Mouse (Mus musculus) WW6 (cell line): ENCODE measurements around the gene Thumpd3.

ENCODE experiments used
- DNase-seq: peaks from one replicate; pipeline ENCODE4 v3.0.0-alpha.2; 2013; ENCODE audit warnings: low read depth, low spot score

Thumpd3 gene

GRCm38 (mm10) chr6:113036463-113037175 is 9.4 kb upstream of the Thumpd3 start:
- DNase-seq = no peak

- peak; percentile 58 for DNase-seq
These were observed 7.9 kb upstream of the Thumpd3 start for GRCm38 (mm10) chr6:113037946-113038734.

- no peak for DNase-seq
These were observed 7.3 kb upstream of the Thumpd3 start for GRCm38 (mm10) chr6:113038735-113039058.

GRCm38 (mm10) chr6:113040319-113040718 is 5.7 kb upstream of the Thumpd3 start:
- DNase-seq = no peak

GRCm38 (mm10) chr6:113041215-113041990 is 4.6 kb upstream of the Thumpd3 start:
- DNase-seq = no peak

- peak; percentile 29 for DNase-seq
These were observed 450 bp upstream of the Thumpd3 start for GRCm38 (mm10) chr6:113045575-113045974.

GRCm38 (mm10) chr6:113047016-113047746 is 1.2 kb downstream of the Thumpd3 start:
- DNase-seq = no peak

GRCm38 (mm10) chr6:113048371-113048770 is 2.3 kb downstream of the Thumpd3 start:
- no peak for DNase-seq

- no peak for DNase-seq
These were observed 3.1 kb downstream of the Thumpd3 start for GRCm38 (mm10) chr6:113049159-113049558.

GRCm38 (mm10) chr6:113052972-113053371 is 6.9 kb downstream of the Thumpd3 start:
- DNase-seq = no peak

GRCm38 (mm10) chr6:113054552-113055107 is 8.6 kb downstream of the Thumpd3 start:
- no peak for DNase-seq

- DNase-seq = no peak
These were observed 15.0 kb downstream of the Thumpd3 start for GRCm38 (mm10) chr6:113060892-113061563.

- DNase-seq = no peak
These were observed 16.2 kb downstream of the Thumpd3 start for GRCm38 (mm10) chr6:113062253-113062652.

- no peak for DNase-seq
These were observed 17.3 kb downstream of the Thumpd3 start for GRCm38 (mm10) chr6:113063363-113063762.

GRCm38 (mm10) chr6:113065186-113065585 is 19.2 kb downstream of the Thumpd3 start:
- DNase-seq = no peak

- DNase-seq = no peak
These were observed 23.1 kb downstream of the Thumpd3 start for GRCm38 (mm10) chr6:113069154-113069553.

- no peak for DNase-seq
These were observed 29.2 kb downstream of the Thumpd3 start for GRCm38 (mm10) chr6:113075261-113075660.

- peak; percentile 96 for DNase-seq
These were observed 30.1 kb downstream of the Thumpd3 start for GRCm38 (mm10) chr6:113076012-113076685.

GRCm38 (mm10) chr6:113076686-113077516 is 30.9 kb downstream of the Thumpd3 start, which contains the start of gene Setd5:
Gene Setd5, plus strand, starts transcription at chr6:113077365.
- DNase-seq = peak; percentile 95
